Mouse (Mus musculus): Measurements from ENCODE around the gene Pigw. TPM values are rescaled to one million over a fixed set of nuclear protein-coding genes. Genes with fewer than 3 reads are reported as not detected.

Pigw gene
- polyA plus RNA-seq, 1 experiment from 2014 or later: 2.0 TPM

Small RNAs within 50 kb of the gene (microRNA-seq; reads per million reads assigned to microRNA genes)
- not detected for gene Gm23564 (ENCODE audit: borderline number of aligned reads)

Other genes with a start within 250 kb of the Pigw start
- 13.0 and 13.4 TPM in 2 replicates for gene Mrm1, start 60.8 kb downstream of the Pigw start, polyA plus RNA-seq (2014; fragmentation: Nextera tagmentation; extraction: Ambion mirVana)
- 34.3 and 43.5 TPM in 2 replicates for gene Dhrs11, start 51.3 kb downstream of the Pigw start, polyA plus RNA-seq (2014; fragmentation: Nextera tagmentation; extraction: Ambion mirVana)
- 52.4 and 54.8 TPM in 2 replicates for gene Ggnbp2, start 9.5 kb downstream of the Pigw start, polyA plus RNA-seq (2014; fragmentation: Nextera tagmentation; extraction: Ambion mirVana)
- gene Myo19, start 137 bp downstream of the Pigw start, polyA plus RNA-seq (2014; fragmentation: Nextera tagmentation; extraction: Ambion mirVana): 7.2 and 7.7 TPM in 2 replicates
- gene Znhit3, start 36.1 kb upstream of the Pigw start, polyA plus RNA-seq (2014; fragmentation: Nextera tagmentation; extraction: Ambion mirVana): 44.7 and 46.2 TPM in 2 replicates
- 11.4 TPM in 2 replicates for gene Car4, start 77.5 kb upstream of the Pigw start, polyA plus RNA-seq (2014; fragmentation: Nextera tagmentation; extraction: Ambion mirVana)

Data from heart, embryonic 11.5 days (tissue).